Mouse (Mus musculus): ENCODE results near the gene Jade3. TPM values are rescaled to one million over a fixed set of nuclear protein-coding genes. Genes with fewer than 3 reads are reported as not detected.

Gene Jade3
- polyA plus RNA-seq, 1 experiment from 2014 or later, result 5.0 TPM

DNA sequence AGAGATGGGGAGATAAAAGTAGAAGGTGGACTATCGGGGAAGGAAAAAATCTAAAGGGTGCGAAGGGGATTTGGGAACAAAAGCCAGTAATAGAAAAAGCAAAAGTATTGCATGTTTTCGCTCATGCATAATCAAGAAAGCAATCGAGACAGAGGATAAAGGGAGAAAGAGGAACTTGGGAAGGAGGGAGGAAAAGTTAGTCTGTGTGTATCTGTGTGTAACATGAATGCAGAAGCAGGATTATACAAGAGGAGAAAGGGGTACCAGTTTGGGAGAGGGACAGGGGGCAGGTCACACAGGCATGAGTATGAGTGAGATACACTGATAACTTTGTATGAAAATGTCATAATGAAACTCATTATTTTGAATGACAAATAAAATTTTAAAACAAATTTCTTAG, 14.1 kb upstream of the Jade3 start:
- Histone ChIP-seq H3K27ac (ENCODE audit: low read depth, low read length) (no peak overlapping the region), H3K36me3 (ENCODE audit: control insufficient read depth, insufficient read depth, low read length) (no peaks in the 10 kb centered on the region), H3K27me3 (ENCODE audit: control insufficient read depth, insufficient read depth, low read length) (no peaks in the 10 kb centered on the region), H3K9ac (replicated peaks; ENCODE audit: low read depth, low read length) (no peak overlapping the region), H3K4me1 (ENCODE audit: control insufficient read depth, insufficient read depth, low read length) (no peaks in the 10 kb centered on the region), H3K4me3 (ENCODE audit: low read depth, low read length) (no peak overlapping the region), H3K9me3 (ENCODE audit: control insufficient read depth, low read length) (no peaks in the 10 kb centered on the region), H3K4me2 (ENCODE audit: low read depth, low read length) (no peak overlapping the region)
- 89% methylated on average over 4 of the region's 4 CpGs for WGBS
- no peak for ATAC-seq (ENCODE audit: low read depth)

DNA sequence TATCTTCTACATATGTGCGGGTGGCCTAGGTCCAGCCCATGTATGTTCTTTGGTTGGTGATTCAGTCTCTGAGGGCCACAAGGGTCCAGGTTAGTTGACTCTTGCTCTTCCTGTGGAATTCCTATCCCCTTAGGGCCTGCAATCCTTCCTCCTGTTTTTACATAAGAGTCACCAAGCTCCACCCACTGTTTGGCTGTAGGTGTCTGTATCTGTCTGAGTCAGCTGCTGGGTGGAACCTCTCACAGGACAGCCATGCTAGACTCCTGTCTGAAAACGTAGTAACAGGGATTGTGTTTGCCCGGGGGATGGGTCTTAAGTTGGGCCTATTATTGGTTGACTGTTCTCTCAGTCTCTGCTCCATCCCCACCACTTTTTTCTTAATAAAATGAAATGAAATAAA, 13.3 kb upstream of the Jade3 start:
- no peak overlapping the region for H3K27ac ChIP-seq (ENCODE audit: low read depth, low read length)
- no peaks in the 10 kb centered on the region for H3K9me3 ChIP-seq (ENCODE audit: control insufficient read depth, low read length)
- H3K27me3 ChIP-seq (ENCODE audit: control insufficient read depth, insufficient read depth, low read length), result no peaks in the 10 kb centered on the region
- WGBS, result 79% methylated on average over 3 of the region's 3 CpGs
- no peaks in the 10 kb centered on the region for H3K4me1 ChIP-seq (ENCODE audit: control insufficient read depth, insufficient read depth, low read length)
- no peak overlapping the region for H3K9ac ChIP-seq (replicated peaks; ENCODE audit: low read depth, low read length)
- no peak overlapping the region for H3K4me3 ChIP-seq (ENCODE audit: low read depth, low read length)
- no peak overlapping the region for H3K4me2 ChIP-seq (ENCODE audit: low read depth, low read length)
- no peaks in the 10 kb centered on the region for H3K36me3 ChIP-seq (ENCODE audit: control insufficient read depth, insufficient read depth, low read length)
- no peak for ATAC-seq (ENCODE audit: low read depth)

DNA sequence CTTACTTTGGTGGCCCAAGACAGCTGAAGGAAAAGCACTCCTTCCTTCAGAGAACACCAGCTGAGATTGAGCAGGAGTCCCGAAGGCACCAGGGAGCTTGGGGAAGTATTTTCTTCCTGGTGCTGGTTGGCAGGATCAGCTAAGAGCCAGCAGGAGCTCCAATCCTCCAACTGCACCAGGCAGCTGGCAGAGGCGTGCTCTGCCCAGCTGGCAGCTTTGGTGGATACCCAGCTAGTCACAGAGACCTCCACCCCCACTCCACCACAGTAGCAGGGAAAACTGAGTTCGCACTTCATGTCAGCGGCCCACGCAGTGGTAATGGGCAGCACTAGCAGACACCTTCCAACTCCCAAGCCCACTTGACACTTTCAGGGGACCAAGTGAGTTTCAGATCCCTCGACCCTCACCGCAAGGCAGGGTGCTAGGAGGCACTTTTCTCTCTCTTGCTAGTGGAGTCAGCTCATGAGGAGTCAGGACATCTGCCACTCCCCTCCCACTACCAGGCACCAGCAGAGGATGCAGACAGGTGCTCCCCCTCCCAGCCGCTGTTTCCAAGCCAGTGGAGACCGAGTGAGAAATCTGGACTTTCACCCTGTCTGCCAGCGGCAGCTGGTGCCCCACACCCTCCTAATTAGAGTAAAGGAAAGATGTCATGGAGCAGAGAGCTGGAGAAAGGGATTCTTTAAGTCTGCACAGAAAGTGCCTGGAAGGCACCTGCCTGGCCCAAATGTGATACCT, 10.4 kb upstream of the Jade3 start:
- WGBS, result 55% methylated on average over 10 of the region's 10 CpGs

GRCm38 (mm10) chrX:20418461-20418860, 7.0 kb upstream of the Jade3 start:
- no peaks in the 10 kb centered on the region for H3K27me3 ChIP-seq (ENCODE audit: control insufficient read depth, insufficient read depth, low read length)
- no peak overlapping the region for H3K27ac ChIP-seq (ENCODE audit: low read depth, low read length)
- no peak overlapping the region for H3K9ac ChIP-seq (replicated peaks; ENCODE audit: low read depth, low read length)
- H3K36me3 ChIP-seq (ENCODE audit: control insufficient read depth, insufficient read depth, low read length), result no peaks in the 10 kb centered on the region
- WGBS, result 94% methylated on average over 2 of the region's 2 CpGs
- no peak for ATAC-seq (ENCODE audit: low read depth)
- no peaks in the 10 kb centered on the region for H3K4me1 ChIP-seq (ENCODE audit: control insufficient read depth, insufficient read depth, low read length)
- H3K4me2 ChIP-seq (ENCODE audit: low read depth, low read length), result no peak overlapping the region
- no peaks in the 10 kb centered on the region for H3K9me3 ChIP-seq (ENCODE audit: control insufficient read depth, low read length)
- no peak overlapping the region for H3K4me3 ChIP-seq (ENCODE audit: low read depth, low read length)

More for the DNA sequence above, 10.4 kb upstream of the Jade3 start:
- Histone ChIP-seq H3K27ac (ENCODE audit: low read depth, low read length) (no peak overlapping the region), H3K9me3 (ENCODE audit: control insufficient read depth, low read length) (no peaks in the 10 kb centered on the region), H3K4me3 (ENCODE audit: low read depth, low read length) (no peak overlapping the region), H3K27me3 (ENCODE audit: control insufficient read depth, insufficient read depth, low read length) (no peaks in the 10 kb centered on the region), H3K36me3 (ENCODE audit: control insufficient read depth, insufficient read depth, low read length) (no peaks in the 10 kb centered on the region), H3K4me2 (ENCODE audit: low read depth, low read length) (no peak overlapping the region), H3K9ac (replicated peaks; ENCODE audit: low read depth, low read length) (no peak overlapping the region), H3K4me1 (ENCODE audit: control insufficient read depth, insufficient read depth, low read length) (no peaks in the 10 kb centered on the region)
- no peak for ATAC-seq (ENCODE audit: low read depth)

DNA sequence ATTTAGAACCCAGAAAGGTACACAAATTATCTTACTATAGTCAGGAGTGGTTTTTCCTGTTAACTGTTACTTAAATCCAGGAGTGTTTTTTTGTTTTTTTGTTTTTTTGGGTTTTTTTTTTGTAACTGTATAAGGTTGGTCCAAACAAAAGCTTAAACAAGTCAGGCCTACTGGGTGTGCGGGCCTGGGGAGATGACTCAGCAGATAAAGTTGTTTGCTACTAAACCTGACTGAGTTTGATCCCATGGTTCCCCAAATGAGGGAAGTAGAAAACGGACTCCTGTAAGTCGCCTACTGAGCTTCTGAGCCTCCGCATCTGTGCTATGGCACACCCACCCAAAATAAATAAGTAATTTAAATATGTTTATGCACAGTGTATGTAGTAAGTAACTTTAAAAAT, 6.0 kb upstream of the Jade3 start:
- no peaks in the 10 kb centered on the region for H3K36me3 ChIP-seq (ENCODE audit: control insufficient read depth, insufficient read depth, low read length)
- H3K4me1 ChIP-seq (ENCODE audit: control insufficient read depth, insufficient read depth, low read length), result no peaks in the 10 kb centered on the region
- no peaks in the 10 kb centered on the region for H3K9me3 ChIP-seq (ENCODE audit: control insufficient read depth, low read length)
- H3K27ac ChIP-seq (ENCODE audit: low read depth, low read length), result no peak overlapping the region
- no peaks in the 10 kb centered on the region for H3K27me3 ChIP-seq (ENCODE audit: control insufficient read depth, insufficient read depth, low read length)
- no peak overlapping the region for H3K4me2 ChIP-seq (ENCODE audit: low read depth, low read length)
- ATAC-seq (ENCODE audit: low read depth), result no peak
- H3K9ac ChIP-seq (replicated peaks; ENCODE audit: low read depth, low read length), result no peak overlapping the region
- no peak overlapping the region for H3K4me3 ChIP-seq (ENCODE audit: low read depth, low read length)
- 83% methylated on average over 4 of the region's 4 CpGs for WGBS

GRCm38 (mm10) chrX:20425839-20426449, 456 bp downstream of the Jade3 start:
- Histone ChIP-seq H3K9me3 (ENCODE audit: control insufficient read depth, low read length) (no peaks in the 10 kb centered on the region), H3K4me2 (ENCODE audit: low read depth, low read length) (peak overlapping the region; percentile 50), H3K4me1 (ENCODE audit: control insufficient read depth, insufficient read depth, low read length) (peaks cover 4% of the 10 kb centered on the region; the same call in 1 of the 2 replicates), H3K36me3 (ENCODE audit: control insufficient read depth, insufficient read depth, low read length) (no peaks in the 10 kb centered on the region), H3K4me3 (ENCODE audit: low read depth, low read length) (peak overlapping the region; percentile 55), H3K9ac (replicated peaks; ENCODE audit: low read depth, low read length) (peak overlapping the region; percentile 65), H3K27ac (ENCODE audit: low read depth, low read length) (peak overlapping the region; percentile 66), H3K27me3 (ENCODE audit: control insufficient read depth, insufficient read depth, low read length) (no peaks in the 10 kb centered on the region)
- peak; percentile 36; the same call in 1 of the 2 replicates for ATAC-seq (ENCODE audit: low read depth)
- 20% methylated on average over 31 of the region's 51 CpGs for WGBS

DNA sequence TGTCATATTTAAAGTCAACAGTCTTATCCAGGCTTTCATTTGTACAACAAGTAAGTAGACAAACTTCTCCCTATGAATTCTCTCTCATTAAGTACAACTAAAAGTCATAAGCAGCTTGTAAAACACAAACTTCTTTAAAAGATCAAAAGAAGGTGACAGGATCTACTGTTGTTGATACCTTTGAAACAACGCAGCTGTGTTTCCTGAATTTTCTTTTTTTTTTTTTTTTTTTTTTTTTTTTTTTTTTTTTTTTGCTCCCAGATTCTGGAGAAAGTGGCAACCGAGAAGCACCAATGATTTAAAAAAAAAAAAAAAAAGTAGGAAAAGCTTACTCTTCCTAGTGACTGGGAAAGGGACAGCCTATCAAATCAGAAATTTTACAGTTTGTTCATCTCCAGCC, 57.7 kb downstream of the Jade3 start:
- no peak for ATAC-seq (ENCODE audit: low read depth)
- no peaks in the 10 kb centered on the region for H3K4me1 ChIP-seq (ENCODE audit: control insufficient read depth, insufficient read depth, low read length)
- H3K36me3 ChIP-seq (ENCODE audit: control insufficient read depth, insufficient read depth, low read length), result no peaks in the 10 kb centered on the region

DNA sequence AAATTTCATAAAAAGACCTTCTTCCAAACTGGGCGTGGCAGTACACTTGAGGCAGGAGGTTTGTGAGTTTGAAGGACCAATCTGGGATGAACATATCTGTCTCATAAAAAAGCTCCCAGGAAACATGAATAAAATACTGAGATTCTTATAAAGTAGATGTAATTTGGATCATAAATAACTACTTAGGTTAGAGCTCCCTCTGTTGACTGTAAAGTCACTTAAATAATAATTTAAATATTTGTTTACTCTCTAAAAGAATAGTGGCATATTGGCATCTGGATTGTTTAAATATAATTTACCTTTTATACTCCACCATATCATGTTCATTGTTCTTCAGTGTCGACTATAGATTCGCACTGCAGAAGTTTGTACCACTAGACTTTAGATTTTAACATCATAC, 72.2 kb downstream of the Jade3 start:
- Histone ChIP-seq H3K4me1 (ENCODE audit: control insufficient read depth, insufficient read depth, low read length) (no peaks in the 10 kb centered on the region), H3K4me2 (ENCODE audit: low read depth, low read length) (no peak overlapping the region), H3K27ac (ENCODE audit: low read depth, low read length) (no peak overlapping the region), H3K4me3 (ENCODE audit: low read depth, low read length) (no peak overlapping the region), H3K27me3 (ENCODE audit: control insufficient read depth, insufficient read depth, low read length) (no peaks in the 10 kb centered on the region), H3K36me3 (ENCODE audit: control insufficient read depth, insufficient read depth, low read length) (no peaks in the 10 kb centered on the region), H3K9ac (replicated peaks; ENCODE audit: low read depth, low read length) (no peak overlapping the region), H3K9me3 (ENCODE audit: control insufficient read depth, low read length) (no peaks in the 10 kb centered on the region)
- WGBS, result 91% methylated on average over 3 of the region's 3 CpGs
- ATAC-seq (ENCODE audit: low read depth), result no peak

More for the DNA sequence above, 57.7 kb downstream of the Jade3 start:
- Histone ChIP-seq H3K9me3 (ENCODE audit: control insufficient read depth, low read length) (no peaks in the 10 kb centered on the region), H3K4me2 (ENCODE audit: low read depth, low read length) (no peak overlapping the region), H3K27ac (ENCODE audit: low read depth, low read length) (no peak overlapping the region), H3K4me3 (ENCODE audit: low read depth, low read length) (no peak overlapping the region), H3K9ac (replicated peaks; ENCODE audit: low read depth, low read length) (no peak overlapping the region), H3K27me3 (ENCODE audit: control insufficient read depth, insufficient read depth, low read length) (no peaks in the 10 kb centered on the region)
- 68% methylated on average over 2 of the region's 2 CpGs for WGBS

GRCm38 (mm10) chrX:20520290-20520939, 94.9 kb downstream of the Jade3 start:
- Histone ChIP-seq H3K27me3 (ENCODE audit: control insufficient read depth, insufficient read depth, low read length) (no peaks in the 10 kb centered on the region), H3K9me3 (ENCODE audit: control insufficient read depth, low read length) (no peaks in the 10 kb centered on the region), H3K36me3 (ENCODE audit: control insufficient read depth, insufficient read depth, low read length) (no peaks in the 10 kb centered on the region), H3K4me3 (ENCODE audit: low read depth, low read length) (no peak overlapping the region), H3K9ac (replicated peaks; ENCODE audit: low read depth, low read length) (no peak overlapping the region), H3K4me1 (ENCODE audit: control insufficient read depth, insufficient read depth, low read length) (no peaks in the 10 kb centered on the region), H3K4me2 (ENCODE audit: low read depth, low read length) (no peak overlapping the region), H3K27ac (ENCODE audit: low read depth, low read length) (no peak overlapping the region)
- no peak for ATAC-seq (ENCODE audit: low read depth)
- 86% methylated on average over 7 of the region's 7 CpGs for WGBS

All from neural tube, embryonic 14.5 days (tissue).